Mouse (Mus musculus): ENCODE data around the gene Bsn. TPM values are rescaled to one million over a fixed set of nuclear protein-coding genes. Genes with fewer than 3 reads are reported as not detected.

Bsn gene
- polyA plus RNA-seq, 1 experiment, result 3.0 TPM

DNA sequence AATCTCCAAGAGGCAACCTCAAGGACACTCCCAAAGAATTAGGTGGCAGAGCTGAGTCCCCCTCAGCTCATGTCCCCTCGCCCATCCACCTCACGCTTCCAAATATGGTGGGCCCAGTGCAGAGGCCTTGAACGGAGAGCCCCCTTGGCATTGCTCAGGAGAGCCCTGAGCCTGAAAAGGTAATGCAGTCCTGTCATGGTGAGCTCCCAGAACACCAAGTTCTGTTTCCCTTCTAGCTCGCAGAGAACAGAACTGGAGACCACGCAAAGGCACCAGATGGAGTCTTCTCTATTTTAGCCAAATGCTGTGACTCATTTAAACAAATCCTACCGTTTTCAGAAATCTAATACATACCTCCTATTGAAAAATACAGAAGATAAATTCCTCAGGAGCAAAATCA lies 32.7 kb downstream of the Bsn start:
- Histone ChIP-seq H3K27ac (ENCODE audit: insufficient read depth, low read depth, low read length) (no peak overlapping the region), H3K4me1 (ENCODE audit: control insufficient read depth, insufficient read depth, low read length) (no peaks in the 10 kb centered on the region), H3K4me3 (ENCODE audit: insufficient read depth, low read length) (no peak overlapping the region)
- TF ChIP-seq CTCF (IDR thresholded peaks at IDR 0.05; ENCODE audit: low read depth, low read length) (no peak), POLR2A (IDR thresholded peaks at IDR 0.05; ENCODE audit: borderline replicate concordance, low read depth, low read length) (no peak)

DNA sequence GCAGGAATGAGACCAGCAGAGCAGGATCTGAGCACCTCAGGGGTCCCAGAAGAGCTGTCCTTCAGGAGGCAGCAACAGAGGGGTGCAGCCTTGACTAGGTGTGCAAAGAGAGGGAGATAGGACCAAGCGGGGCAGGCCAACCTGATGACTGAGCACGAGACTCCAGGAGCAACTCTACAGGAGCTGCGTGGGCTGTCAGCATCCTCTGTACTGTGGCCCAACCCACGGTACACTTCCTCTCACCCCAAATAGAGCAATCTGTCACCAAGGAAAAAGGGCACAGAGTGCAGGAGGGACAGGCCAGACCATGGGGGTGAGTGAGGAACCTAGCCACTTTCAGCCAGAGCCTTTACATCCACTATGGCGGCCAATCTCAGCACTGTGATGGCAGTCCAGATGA lies 33.4 kb downstream of the Bsn start:
- H3K4me1 ChIP-seq (ENCODE audit: control insufficient read depth, insufficient read depth, low read length), result no peaks in the 10 kb centered on the region
- no peak for TF ChIP-seq POLR2A (IDR thresholded peaks at IDR 0.05; ENCODE audit: borderline replicate concordance, low read depth, low read length)
- TF ChIP-seq CTCF (IDR thresholded peaks at IDR 0.05; ENCODE audit: low read depth, low read length), result no peak
- H3K27ac ChIP-seq (ENCODE audit: insufficient read depth, low read depth, low read length), result no peak overlapping the region
- H3K4me3 ChIP-seq (ENCODE audit: insufficient read depth, low read length), result no peak overlapping the region

DNA sequence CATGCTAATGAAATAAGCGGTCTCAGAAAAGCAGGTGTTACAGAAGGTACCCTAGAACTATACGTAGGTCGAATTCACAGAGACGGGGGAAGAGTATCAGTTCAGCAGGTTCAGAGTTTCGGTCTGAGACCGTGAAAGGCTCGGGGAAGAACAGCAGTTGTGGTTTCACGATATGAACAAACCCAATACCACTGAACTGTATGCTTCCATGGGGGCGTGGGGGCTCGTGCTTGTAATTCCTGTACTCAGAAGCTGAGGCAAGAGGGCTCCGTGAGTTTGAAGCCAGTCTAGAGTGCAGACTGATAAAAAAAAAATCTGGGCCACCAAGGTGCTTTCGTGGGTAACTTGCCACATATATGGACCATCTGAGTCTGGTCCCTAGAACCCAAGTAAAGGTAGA lies 35.4 kb downstream of the Bsn start:
- TF ChIP-seq POLR2A (IDR thresholded peaks at IDR 0.05; ENCODE audit: borderline replicate concordance, low read depth, low read length), result no peak
- TF ChIP-seq CTCF (IDR thresholded peaks at IDR 0.05; ENCODE audit: low read depth, low read length), result no peak
- H3K4me3 ChIP-seq (ENCODE audit: insufficient read depth, low read length), result no peak overlapping the region
- no peaks in the 10 kb centered on the region for H3K4me1 ChIP-seq (ENCODE audit: control insufficient read depth, insufficient read depth, low read length)
- no peak overlapping the region for H3K27ac ChIP-seq (ENCODE audit: insufficient read depth, low read depth, low read length)

DNA sequence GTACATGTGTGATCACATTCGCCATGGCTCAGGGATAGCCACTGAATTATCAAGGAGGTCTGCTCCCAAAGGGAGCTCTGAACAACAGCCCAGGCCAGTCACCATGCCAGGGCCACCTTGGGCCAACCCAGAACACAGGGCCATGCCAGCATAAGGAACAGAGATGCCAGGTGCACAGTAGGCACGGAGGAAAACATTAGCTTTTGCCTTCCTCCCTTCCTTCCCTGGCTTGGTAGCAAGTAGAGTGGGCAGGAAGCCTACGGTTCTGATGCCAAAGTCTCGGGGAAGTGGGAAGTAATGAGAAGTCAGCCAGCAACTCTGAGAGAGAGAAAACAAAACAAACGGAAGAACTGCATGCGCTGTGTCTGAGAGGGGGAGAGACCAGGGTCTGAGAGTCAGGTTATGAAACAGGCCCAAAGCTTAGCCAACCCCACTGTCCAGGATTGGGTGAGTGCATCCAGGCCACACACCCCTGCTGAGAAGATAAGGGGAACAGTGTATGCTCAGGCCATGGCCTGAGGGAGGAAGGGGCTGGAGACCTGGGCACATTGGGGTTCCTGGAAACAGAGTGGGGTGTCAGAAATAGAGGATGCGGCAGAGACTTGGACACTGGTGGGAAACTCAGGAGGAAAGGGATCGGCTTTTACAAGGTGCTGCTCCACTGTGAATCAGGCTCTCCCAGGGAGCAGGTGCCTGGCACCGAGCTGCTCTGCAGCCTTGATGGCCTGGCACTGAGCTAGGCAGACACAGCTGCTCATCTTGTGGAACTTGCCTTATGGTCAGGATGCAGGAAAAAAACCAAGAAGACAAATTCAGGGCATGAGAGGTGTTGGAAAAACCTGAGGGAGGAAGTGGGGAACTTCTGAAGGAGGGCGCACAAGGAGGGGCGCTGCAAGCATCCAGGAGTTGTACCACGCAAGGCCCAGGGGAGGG lies 36.4 kb downstream of the Bsn start:
- no peak for TF ChIP-seq POLR2A (IDR thresholded peaks at IDR 0.05; ENCODE audit: borderline replicate concordance, low read depth, low read length)
- no peak for TF ChIP-seq CTCF (IDR thresholded peaks at IDR 0.05; ENCODE audit: low read depth, low read length)
- Histone ChIP-seq H3K27ac (ENCODE audit: insufficient read depth, low read depth, low read length) (no peak overlapping the region), H3K4me1 (ENCODE audit: control insufficient read depth, insufficient read depth, low read length) (no peaks in the 10 kb centered on the region), H3K4me3 (ENCODE audit: insufficient read depth, low read length) (no peak overlapping the region)

DNA sequence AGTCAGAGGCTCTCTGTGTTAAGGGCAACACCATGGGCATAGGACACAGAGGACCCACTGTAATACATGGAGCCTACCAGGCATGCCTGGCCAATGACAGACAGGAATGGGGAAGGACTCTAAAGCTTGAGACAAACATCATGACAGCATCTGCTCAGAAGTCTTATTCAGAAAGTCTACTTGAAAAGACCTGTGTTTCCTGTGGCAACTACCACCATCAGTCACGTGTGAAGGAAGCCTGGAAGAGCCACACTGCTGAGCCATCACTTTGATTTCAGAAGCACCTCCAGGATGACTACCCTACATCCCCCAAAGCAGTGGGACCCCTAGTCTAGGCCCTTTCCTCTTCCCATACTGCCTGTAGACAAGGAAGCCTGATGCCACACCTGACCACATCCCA lies 39.7 kb downstream of the Bsn start:
- Histone ChIP-seq H3K4me3 (ENCODE audit: insufficient read depth, low read length) (no peak overlapping the region), H3K4me1 (ENCODE audit: control insufficient read depth, insufficient read depth, low read length) (no peaks in the 10 kb centered on the region), H3K27ac (ENCODE audit: insufficient read depth, low read depth, low read length) (no peak overlapping the region)
- TF ChIP-seq CTCF (IDR thresholded peaks at IDR 0.05; ENCODE audit: low read depth, low read length) (no peak), POLR2A (IDR thresholded peaks at IDR 0.05; ENCODE audit: borderline replicate concordance, low read depth, low read length) (no peak)

- Histone ChIP-seq H3K27ac (ENCODE audit: insufficient read depth, low read depth, low read length) (no peak overlapping the region), H3K4me3 (ENCODE audit: insufficient read depth, low read length) (no peak overlapping the region), H3K4me1 (ENCODE audit: control insufficient read depth, insufficient read depth, low read length) (no peaks in the 10 kb centered on the region)
- TF ChIP-seq POLR2A (IDR thresholded peaks at IDR 0.05; ENCODE audit: borderline replicate concordance, low read depth, low read length) (no peak), CTCF (IDR thresholded peaks at IDR 0.05; ENCODE audit: low read depth, low read length) (no peak)
Observed at GRCm38 (mm10) chr9:108149817-108150216, 40.4 kb downstream of the Bsn start.

DNA sequence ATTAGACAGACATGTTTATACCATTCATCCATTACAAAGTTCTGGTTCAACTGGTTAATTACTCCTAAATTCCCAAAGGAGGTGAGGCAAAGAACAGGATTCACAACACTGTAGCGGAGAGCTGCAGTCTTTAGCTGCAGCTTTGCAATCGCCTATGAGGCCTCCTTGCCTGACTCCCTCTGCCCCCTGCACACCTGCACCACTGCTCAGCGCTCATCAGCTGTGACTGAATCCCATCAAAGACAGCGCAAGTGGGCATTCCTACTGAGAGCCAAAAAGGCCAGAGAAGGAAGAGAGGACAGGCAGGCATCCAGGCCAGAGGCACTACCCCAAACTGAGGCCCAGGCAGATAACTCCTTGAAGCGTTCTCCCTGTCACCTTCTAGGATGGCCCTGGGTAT lies 42.6 kb downstream of the Bsn start:
- no peak for TF ChIP-seq CTCF (IDR thresholded peaks at IDR 0.05; ENCODE audit: low read depth, low read length)
- no peak for TF ChIP-seq POLR2A (IDR thresholded peaks at IDR 0.05; ENCODE audit: borderline replicate concordance, low read depth, low read length)
- no peak overlapping the region for H3K27ac ChIP-seq (ENCODE audit: insufficient read depth, low read depth, low read length)
- no peak overlapping the region for H3K4me3 ChIP-seq (ENCODE audit: insufficient read depth, low read length)
- H3K4me1 ChIP-seq (ENCODE audit: control insufficient read depth, insufficient read depth, low read length), result no peaks in the 10 kb centered on the region

GRCm38 (mm10) chr9:108146451-108146850 lies 43.7 kb downstream of the Bsn start:
- Histone ChIP-seq H3K4me1 (ENCODE audit: control insufficient read depth, insufficient read depth, low read length) (no peaks in the 10 kb centered on the region), H3K4me3 (ENCODE audit: insufficient read depth, low read length) (no peak overlapping the region), H3K27ac (ENCODE audit: insufficient read depth, low read depth, low read length) (no peak overlapping the region)
- TF ChIP-seq CTCF (IDR thresholded peaks at IDR 0.05; ENCODE audit: low read depth, low read length) (no peak), POLR2A (IDR thresholded peaks at IDR 0.05; ENCODE audit: borderline replicate concordance, low read depth, low read length) (no peak)

DNA sequence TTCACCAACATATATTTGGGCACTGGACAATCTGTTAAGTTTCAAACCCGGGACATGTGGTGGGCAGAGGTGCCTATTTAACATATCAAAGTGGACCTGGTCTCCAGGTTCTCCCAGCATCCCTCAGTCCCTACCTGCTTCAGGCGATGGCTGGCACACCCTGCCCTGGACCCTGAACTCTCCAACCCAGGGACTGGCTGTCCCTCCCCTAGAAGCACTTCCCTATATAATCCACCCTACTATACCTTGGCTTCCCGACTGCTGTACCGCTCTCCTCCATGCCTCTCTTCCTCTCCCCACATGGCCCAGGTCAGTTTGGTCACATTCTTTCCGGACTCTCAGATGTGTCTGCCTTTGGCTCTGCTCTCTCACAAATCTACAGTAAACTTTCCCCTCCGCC lies 44.4 kb downstream of the Bsn start:
- Histone ChIP-seq H3K4me3 (ENCODE audit: insufficient read depth, low read length) (no peak overlapping the region), H3K4me1 (ENCODE audit: control insufficient read depth, insufficient read depth, low read length) (no peaks in the 10 kb centered on the region), H3K27ac (ENCODE audit: insufficient read depth, low read depth, low read length) (no peak overlapping the region)
- TF ChIP-seq POLR2A (IDR thresholded peaks at IDR 0.05; ENCODE audit: borderline replicate concordance, low read depth, low read length) (no peak), CTCF (IDR thresholded peaks at IDR 0.05; ENCODE audit: low read depth, low read length) (no peak)
